Mouse (Mus musculus) cerebral cortex, adult 2 months (tissue): ENCODE results near the gene Cyb561d1.

Experiments
- WGBS: fragments of 180-500 bp; shearing (Covaris S2); methylation state at CpG from one replicate; pipeline ENCODE4 v1.1.7; 2018; 5-methylcytosine and 5-hydroxymethylcytosine counted together

Gene Cyb561d1

DNA sequence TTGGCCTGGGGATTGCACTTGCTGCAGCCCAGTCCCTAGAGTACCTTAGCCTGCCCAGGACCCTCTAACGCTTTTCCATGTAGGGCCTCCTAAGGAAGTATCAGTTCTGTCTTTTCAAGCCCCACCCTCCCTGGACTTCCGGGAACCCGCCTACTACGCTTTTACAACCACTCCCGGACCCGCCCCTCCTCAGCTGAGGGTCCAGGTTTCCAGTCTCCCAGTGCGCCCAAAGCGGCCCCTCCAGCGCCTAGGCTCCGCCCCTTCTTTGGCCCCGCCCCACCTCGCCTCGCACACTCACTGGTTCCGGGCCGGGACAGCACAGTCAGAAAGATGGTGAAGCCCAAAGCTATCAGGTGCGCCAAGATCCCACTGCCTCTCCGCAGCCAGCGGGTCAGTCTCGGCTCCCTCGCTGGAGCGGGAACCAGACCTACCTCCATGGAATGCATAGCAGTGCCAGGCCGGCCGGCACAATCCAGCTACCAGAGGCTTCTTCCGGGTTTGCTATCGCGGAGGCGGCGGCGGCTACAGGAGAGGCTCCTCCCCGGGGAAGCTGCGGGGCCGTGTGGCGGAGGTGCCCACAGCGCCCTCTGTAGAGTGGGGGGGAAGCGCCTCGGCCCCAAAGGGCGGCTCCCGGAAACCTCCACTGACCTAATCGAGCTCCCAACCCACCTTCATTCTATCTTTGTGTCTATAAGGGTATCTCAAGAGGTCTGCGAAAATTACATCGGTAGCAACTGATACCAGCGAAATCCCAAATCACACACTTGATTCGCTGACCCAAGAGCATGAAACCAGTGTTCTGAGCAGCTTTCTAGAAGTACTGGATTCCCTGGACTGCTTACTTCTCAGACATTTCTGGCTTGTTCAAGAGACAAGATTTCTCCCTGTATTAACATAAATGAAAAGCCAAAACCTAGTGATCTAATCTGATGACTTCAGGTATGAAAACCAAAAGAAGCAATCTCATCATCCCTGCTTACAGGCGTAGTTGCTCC is at the start of gene Cyb561d1:
Gene Cyb561d1 (minus strand): TSS at position 884 of the 995 bp plus-strand sequence.
- WGBS, result 1% methylated on average over 44 of the region's 44 CpGs

DNA sequence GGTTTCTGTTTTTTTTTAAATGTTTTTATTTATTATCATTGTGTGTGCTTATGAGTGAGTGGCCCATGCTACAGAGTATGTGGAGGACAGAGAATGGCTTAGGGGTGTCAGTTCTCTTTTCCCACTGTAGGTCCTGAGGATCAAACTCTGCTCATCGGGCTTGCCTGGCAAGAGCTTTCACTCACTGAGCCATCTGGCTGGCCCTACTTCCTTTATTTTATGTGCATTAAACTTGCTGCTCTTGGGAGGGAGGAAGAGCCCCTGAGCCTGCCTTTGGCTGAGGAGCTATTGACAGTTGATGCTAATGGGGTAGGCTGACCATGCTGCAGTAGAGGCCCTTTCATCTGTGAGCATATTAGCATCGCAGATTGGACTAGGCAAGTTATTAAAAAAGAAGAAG is 45.8 kb upstream of the Cyb561d1 start:
- 60% methylated on average over 2 of the region's 2 CpGs for WGBS

DNA sequence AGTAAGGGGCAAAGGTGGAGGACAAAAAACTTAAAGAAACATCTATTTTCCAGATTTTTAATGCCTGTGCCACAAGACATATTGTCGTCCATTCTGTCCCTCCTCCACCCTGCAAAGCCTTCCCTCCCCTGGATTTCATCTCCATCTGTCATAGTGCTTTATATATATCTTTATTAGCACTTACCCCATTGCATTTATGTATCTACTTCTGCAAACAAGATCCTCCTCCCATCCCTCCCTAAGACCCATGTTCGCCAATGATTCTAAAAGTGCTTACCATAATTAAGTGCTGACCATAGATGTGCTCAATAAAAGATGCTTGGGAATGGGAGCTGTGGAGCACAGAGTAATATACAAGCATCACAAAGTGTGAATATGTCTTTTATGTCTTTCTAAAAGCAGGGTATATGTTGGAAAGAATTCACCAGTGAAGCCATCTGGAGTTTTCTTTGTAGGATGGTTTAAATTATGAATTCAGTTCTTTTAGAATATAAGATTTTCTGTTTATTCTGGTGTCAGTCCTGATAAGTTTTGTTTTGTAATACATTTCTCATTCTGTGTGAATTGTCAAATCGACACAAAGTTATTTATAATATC is 40.3 kb upstream of the Cyb561d1 start:
- 49% methylated on average over 3 of the region's 3 CpGs for WGBS

DNA sequence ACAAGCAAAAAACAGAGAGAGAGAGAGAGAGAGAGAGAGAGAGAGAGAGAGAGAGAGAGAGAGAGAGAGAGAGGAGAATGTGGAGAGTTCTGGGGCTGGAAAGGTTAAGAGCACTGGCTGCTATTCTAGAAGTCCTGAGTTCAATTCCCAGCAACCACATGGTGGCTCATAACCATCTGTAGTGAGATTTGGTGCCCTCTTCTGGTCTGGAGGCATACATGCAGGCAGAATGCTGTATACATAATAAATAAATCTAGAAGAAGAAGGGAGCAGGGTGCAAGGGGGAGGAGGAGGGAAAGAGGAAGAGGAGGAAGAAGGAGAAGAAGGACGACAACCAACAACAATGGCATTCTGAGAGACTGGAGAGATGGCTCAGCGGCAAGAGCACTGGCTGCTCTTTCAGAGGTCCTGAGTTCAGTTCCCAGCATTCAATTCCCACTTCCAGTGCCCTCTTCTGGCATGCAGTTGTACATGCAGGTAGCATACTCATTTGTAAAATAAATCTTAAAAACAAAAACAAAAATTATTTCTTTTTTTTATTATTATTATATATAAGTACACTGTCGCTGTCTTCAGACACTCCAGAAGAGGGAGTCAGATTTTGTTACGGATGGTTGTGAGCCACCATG is 36.6 kb upstream of the Cyb561d1 start:
- 88% methylated on average over 4 of the region's 4 CpGs for WGBS

DNA sequence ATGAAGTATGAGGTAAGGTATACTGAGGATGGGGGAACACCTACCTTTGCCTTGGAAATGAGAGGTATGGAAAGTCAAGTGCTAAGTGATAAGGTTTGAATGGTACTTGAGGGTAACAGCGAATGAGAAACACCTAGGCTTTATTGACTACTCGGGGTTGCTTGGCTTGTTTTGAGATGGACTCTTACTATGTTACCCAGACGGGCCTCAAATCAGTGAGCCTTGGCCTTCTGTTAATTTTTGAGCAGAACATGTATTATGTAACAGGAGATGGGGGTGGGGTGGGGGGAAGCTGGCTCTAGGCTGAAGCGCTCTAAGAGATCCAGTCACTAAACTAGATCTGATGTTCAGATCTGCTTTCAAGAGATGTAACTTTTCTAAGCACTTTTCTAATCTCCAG is 30.6 kb upstream of the Cyb561d1 start:
- WGBS, result 84% methylated on average over 4 of the region's 4 CpGs

DNA sequence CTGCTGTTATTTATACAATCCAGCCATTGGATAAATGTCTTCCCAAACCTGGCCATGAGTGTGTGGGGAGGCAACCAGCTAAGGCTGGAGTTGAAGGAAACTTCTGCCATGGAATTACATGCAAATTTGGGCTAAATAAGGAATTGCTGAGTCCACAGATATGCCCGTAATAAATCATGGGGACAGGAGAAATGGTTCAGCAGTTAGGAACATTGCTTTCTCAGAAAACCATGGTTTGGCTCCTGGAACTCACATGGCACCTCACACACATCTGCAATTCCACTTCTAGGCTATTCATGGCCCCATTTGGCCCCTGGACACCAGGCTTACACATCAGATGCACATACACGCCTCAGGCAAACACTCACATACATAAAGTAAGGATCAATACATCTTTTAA is 26.5 kb upstream of the Cyb561d1 start:
- WGBS, result 79% methylated on average over 2 of the region's 2 CpGs

DNA sequence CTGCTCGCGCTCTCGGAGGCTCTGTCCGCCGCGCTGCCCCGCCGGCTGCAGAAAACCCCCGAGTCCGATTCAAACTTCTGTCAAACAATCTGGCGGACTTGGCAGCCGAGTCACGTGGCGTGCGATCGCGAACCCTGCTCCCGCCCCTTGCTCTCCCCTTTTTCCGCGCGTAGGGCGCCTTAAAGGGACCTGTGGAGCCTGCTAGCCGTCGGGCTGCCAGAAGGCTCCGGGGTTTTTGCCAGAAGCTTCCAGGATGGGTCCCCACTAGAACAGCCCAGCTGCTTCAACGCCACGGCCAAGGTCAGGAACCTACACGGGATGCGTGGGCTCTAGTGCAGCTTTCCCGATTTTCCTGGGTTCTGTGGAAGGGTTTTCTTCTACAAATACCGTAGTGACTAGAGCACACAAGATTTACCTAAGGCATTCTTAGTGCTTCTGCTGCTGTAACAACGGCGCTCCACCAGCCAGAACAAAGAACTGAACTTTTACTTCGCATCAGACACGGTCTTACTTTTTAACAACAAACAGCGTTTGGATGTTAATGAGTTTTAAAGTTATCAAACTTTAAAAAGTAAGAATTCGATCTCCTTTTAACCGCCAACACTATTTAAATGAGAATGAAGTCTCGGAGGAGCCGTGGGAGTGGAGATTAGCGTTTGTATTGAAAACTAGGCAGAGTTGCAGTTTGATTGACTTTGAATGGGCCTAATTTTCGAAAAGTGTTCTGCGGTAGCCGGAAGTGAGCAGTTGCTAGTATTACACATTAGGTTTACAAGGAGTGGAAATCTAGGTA is 25.7 kb upstream of the Cyb561d1 start, which contains the start of gene Sypl2:
Gene Sypl2 (minus strand): TSS at position 91 of the 793 bp plus-strand sequence.
- WGBS, result 9% methylated on average over 44 of the region's 44 CpGs

DNA sequence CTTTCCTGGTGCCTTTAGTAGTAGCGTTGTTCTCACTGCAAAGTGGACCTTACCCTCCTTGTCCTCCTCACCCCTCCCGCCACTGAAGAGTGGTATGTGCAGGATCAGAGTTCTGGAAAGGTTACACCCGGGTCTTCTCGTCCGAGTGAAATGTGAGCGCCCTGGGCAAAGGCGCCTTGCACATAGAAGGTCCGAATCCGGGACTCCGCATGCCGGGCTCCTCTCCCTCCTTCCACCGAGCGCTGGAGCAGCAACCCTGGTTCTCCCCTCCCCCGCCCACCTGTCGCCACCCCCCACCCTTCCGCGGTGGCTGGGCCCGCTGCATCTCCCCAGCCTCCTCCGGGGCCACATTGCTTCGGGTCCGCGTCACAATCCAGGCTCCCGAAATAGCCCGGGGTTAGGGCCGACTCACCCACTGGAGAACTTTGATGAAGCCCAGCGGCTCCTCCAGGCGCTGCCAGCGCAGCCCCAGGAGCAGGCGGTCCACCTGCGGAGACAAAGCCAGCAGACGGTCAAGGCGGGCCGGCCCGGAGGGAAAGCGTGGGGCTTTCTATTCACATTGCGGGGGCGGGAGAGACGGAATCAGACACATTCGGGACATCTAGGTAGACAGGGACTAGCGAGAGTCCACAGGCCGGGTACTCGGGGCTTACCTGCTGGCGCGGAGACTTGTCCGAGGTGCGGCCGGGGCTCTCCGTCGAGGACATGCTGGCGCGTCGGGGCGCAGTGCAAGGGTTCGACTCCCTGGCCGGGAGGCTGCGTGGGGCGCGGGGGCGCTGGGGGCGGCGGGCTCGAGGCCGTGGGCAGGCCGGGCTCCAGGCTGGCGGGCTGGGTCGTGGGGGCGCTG is 24.9 kb upstream of the Cyb561d1 start:
- WGBS, result 9% methylated on average over 63 of the region's 67 CpGs

DNA sequence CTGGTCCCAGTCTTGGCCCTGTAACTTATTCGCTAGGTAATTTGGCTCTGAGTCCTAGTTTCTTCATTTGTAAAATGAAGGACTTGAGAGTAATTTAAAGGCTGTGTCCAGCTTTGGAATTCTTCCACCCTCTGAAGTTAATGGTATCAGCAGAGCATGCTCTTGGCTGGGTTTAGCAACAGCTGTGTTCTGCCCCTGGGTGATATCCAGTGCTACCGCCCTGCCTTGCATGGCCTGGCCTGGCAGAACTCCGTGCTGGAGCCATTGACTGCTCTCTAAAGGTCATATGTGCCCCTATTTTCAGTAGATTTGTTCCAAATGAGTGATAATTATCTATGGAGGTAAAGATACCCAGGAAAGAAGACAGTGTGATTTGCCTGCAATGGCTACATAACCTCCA is 19.6 kb upstream of the Cyb561d1 start:
- WGBS, result 83% methylated on average over 3 of the region's 3 CpGs

DNA sequence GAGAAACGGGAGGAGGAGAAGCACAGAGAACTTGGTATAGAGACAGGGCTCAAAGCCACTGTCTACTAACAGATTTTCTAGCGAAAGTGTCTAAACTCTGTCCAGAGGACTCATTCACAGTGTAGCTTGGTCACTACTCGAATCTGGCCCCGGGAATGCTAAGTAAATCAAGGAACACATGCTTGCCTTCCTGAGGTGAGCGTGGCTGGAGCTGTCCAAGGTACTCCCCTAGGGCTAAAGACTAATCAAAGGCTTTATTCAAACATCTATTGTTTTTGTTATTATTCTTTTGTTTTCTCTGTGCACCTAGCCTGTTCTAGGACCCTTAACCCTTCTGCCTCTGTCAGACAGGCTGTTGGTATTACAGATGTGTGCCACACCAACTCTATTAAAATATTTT is 13.7 kb upstream of the Cyb561d1 start:
- WGBS, result 45% methylated on average over 5 of the region's 5 CpGs

DNA sequence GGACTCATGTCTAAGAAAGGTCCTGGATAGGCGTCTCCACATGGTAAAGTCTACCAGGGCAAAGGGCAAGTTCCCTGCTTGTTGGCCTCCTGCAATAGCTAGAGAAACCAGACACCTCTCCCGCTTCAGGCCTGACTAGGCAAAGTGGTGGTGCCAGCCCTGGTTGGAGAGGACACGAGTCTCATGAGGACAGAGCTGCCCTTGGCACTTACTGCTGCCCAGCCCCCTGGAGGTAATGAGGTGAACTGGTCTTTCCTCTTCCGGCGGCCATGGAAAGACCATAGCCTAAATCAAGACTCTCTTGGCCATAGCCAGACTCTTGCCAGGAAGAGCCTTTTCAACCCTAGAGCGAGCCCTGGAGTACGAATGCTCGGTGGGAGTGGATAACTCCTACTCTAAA is 11.4 kb upstream of the Cyb561d1 start:
- WGBS, result 79% methylated on average over 8 of the region's 8 CpGs

DNA sequence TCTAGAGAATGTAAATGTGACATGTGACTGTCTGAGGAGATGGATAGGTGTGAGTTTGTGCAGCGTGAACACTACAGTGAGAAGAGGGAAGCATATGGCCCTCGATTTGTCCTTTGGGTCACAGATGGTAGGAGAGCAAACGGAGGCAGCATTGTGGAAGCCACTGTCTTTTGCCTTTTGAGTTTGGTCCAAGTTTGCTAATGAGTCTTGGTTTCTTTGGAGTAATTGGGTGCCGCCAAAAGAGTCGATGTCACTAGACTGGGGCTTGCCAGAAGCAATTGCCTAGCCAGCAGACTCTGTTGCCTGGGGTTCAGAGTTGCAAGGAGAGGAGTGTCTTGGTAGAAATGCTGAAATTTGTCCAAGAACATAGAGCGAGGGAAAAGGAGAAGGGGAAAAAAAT is 10.8 kb upstream of the Cyb561d1 start:
- WGBS, result 32% methylated on average over 6 of the region's 6 CpGs

DNA sequence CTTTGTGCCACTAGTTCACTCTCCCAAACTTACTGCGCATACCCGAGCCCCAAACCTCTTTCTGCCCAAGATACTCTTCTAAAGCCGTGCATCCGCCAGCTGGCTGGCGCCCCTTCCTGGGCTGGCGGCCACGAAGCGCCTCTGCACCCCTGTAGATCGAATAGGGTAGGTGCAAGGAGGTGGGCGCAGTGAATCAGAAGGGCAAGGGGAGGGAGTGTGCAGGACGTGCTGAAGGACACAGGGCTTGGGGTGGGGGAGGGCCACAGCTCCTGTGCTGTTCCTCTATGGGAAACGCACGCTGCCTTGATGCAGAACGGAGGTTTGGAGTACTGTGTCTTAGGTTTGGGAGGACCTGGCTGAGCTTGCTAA is 9.7 kb upstream of the Cyb561d1 start, which contains the start of gene Atxn7l2:
Gene Atxn7l2 (minus strand): TSS at position 164 of the 369 bp plus-strand sequence.
- under 1% methylated on average over 14 of the region's 14 CpGs for WGBS

DNA sequence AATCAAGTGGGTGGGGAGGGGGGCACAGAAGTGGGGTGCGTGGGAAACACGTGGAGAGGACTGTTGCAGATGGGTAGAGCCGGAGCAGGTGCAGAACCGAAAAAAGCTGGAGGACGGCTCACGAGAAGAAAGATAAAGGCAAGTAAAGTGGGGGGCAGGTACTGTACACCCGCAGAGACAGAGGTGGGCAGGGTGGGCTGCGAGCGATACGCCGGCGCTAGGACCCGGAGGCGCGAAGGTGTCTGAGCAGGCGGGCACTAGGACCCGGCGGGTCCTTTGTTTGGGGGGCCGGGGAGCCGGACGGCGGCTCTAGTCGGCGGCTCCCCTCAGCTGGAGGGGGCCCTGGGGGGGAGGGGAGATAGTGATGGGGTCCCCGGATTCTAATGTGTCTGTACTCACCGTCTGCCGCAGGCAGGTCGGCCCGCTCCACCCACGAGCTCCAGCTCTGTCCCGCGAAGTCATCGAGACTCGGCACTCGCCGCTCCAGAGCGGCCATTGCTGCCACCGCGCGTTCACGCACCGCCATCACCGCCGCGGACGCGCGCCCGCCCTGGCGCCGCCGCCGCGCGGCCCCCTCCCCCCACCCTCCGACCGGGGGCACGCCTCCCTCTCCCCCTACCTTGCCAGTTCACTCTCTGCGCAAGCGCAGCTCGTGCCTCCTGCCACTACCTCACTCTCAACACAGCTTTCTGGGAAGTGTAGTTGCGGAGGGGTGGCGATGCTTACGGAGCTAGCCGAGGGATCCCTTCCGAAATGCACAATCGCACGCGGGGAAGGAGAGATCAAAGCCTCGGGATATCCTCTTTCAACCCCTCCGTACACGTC is 9.1 kb upstream of the Cyb561d1 start:
- WGBS, result under 1% methylated on average over 72 of the region's 72 CpGs

DNA sequence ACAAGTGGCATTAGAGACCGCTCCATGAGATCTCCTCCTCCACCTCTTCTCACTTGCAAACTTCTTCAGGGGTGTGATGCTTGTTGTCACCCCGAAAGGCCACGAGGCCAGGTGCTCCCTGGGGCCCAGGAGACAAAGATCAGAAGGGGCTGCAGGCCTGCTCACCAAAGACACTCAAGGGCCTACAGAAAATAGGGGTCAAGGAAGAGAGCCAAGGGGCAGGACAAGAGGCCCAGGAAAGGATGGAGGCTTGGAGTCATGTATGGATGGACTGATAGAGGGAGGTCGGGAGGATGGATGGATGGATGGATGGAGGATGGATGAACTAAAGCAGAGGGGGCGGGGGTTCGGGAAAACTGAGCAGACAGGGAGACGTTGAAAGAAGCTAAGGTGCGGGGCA is 8.5 kb upstream of the Cyb561d1 start:
- 10% methylated on average over 8 of the region's 8 CpGs for whole genome bisulfite sequencing

DNA sequence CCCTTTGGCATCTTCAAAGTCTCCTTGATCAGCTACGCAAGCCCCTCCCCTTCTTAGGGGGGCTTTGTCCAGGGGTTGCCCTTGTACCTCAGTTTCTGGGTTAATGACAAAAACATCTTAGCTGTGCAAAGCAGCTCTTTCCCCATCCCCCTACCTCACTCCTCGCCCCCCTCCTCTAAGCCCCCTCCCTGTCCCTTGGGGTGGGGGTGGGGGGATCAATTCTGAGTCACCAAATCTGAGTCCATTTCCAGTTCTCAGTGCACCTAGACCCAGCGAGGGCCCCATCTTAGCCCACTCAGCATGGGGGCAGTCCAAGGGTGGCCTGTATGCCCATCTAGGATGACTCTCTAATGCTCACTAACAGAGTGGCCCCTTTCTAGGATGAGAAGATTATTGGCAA is 8.0 kb upstream of the Cyb561d1 start:
- 69% methylated on average over 3 of the region's 3 CpGs for WGBS

DNA sequence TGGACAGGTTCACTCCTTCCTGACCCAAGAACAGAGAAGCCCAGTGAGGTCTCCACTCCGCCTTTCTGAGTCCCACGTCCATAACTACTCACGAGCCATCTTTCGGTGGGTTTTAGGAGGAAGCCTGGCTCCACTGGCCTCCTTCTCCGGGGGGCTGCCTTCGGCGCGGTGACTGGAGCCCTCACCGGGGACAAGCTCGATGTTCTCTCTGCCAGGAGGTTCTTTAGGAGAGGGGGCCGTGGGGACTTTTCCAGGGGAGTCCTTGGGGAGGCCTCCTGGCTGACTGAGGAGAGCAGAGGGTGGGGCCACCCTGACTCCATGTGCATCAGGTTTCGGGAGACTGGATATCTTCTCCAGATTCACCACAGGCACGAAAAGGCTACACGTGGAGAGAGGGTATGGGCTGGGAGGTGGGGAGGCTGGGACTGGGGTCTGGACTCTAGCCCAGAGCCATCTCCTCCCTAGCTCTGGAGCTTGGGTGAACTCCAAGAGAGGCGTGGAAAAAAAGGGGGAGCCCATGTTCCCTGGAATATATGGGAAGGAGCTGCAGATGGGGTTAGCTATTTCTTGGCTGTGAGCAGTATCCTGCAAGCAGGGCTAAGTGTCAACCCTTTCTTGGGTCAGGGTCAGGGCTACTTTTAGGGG is 5.8 kb upstream of the Cyb561d1 start:
- 69% methylated on average over 15 of the region's 15 CpGs for WGBS

DNA sequence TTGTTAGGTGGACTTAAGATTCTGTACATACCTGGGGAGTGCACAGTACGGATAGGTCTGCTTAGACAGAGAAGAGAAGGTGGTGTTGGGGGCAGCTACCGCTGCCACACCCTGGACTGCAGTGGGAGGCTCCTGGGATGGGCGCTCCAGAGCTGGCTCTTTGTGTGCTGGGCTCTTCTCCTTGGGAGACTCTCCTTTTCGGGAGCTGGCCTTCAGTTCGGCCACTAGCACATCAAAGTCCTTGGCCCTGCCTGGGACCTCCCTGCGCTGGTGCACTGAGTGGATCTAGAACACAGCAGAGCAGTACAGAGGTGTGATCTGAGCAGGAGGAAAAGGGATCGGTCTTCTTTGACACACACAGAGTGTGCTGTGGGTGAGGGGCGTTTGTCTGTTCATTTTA is 4.6 kb upstream of the Cyb561d1 start:
- 88% methylated on average over 8 of the region's 8 CpGs for WGBS

DNA sequence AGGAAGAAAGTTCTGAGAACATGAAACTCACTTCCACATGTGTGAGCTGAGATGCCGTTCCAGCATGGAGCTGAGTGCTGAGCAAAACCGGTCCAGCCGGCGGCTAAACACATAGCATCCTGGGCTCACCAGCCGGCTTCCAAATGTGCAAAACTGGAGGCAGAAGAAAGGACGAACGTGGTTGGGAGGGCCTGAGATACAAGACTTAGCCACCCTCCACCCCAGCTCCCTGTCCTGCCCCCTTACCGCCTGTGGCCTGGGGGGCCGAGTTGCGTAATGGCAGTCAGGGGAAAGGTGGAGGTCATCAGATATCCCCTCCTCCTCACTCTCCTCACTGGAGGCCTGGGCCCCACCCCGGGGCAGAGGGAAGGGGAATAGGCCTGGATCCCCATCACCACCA is 3.5 kb upstream of the Cyb561d1 start:
- 77% methylated on average over 11 of the region's 11 CpGs for WGBS
